17 mouse cellular contexts compared by ENCODE assay signal in the genomic region with DNA sequence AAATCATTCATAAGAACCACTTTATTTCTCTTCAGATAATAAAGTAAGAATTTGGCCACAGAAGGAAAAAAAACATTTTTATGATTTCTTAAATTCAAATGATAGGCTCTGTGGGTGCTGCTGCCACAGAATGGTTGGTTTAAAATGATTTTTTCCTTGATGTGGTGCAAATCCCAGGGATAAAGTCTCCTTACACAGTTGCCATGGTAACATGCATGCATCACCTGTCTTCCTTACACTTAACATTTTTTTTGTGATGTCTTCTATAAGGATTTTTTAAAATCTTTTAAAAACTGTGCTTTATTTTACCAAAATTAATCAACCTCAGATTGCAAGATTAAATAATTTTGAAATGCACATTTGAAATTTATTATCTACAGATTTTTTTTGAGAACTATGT.
"Had no signal": no experiment of that assay in that cellular context is flagged by ENCODE, and none has a peak within 500 bp of the region (broad histone marks: within the 10 kb centered on the region; RNA-seq: fewer than 3 reads in every experiment).

No protein-coding gene starts in this region.

- H3K27ac ChIP-seq: midbrain, embryonic 13.5 days; neural tube, embryonic 13.5 days; neural tube, embryonic 15.5 days had no signal

- DNase-seq: lung, adult 18-20 months; lung, embryonic 14.5 days; lung, postnatal 10 days; lung, postnatal 4 days; retina, postnatal 1 day; right cerebral cortex, adult 18-20 months; right cerebral cortex, postnatal 25 days; right cerebral cortex, postnatal 4 days; spleen, adult 18-20 months; thymus, adult 2 months; thymus, postnatal 25 days; thymus, postnatal 4 days had no signal

- H3K4me2 ChIP-seq: lung, embryonic 14.5 days; midbrain, embryonic 11.5 days; midbrain, embryonic 13.5 days; neural tube, embryonic 13.5 days; neural tube, embryonic 15.5 days had no signal

- H3K4me3 ChIP-seq: midbrain, embryonic 13.5 days; myocyte; neural tube, embryonic 13.5 days; neural tube, embryonic 15.5 days had no signal

- H3K27me3 ChIP-seq: midbrain, embryonic 13.5 days; neural tube, embryonic 13.5 days; neural tube, embryonic 15.5 days had no signal

- H3K9me3 ChIP-seq: midbrain, embryonic 13.5 days; neural tube, embryonic 13.5 days; neural tube, embryonic 15.5 days had no signal

- H3K4me1 ChIP-seq: midbrain, embryonic 13.5 days; neural tube, embryonic 13.5 days; neural tube, embryonic 15.5 days had no signal

- ATAC-seq: midbrain, embryonic 13.5 days had no signal

- H3K36me3 ChIP-seq: midbrain, embryonic 13.5 days; neural tube, embryonic 13.5 days; neural tube, embryonic 15.5 days had no signal

- H3K9ac ChIP-seq: lung, embryonic 14.5 days; midbrain, embryonic 13.5 days; neural tube, embryonic 13.5 days; neural tube, embryonic 15.5 days had no signal
